Mouse (Mus musculus) testis, postnatal 10 days (tissue): Measurements from ENCODE around the gene Ncs1.

ENCODE experiments used
- DNase-seq: peaks from one replicate; pipeline ENCODE4 v3.0.0; 2021; ENCODE audit warnings: low spot score

The Ncs1 gene

GRCm38 (mm10) chr2:31245491-31246141 lies at the start of gene Ncs1:
Ncs1 (plus strand) TSS chr2:31245823.
- peak; percentile 77 for DNase-seq

- no peak for DNase-seq
Measured at GRCm38 (mm10) chr2:31198621-31199020, 47.0 kb upstream of the Ncs1 start.

GRCm38 (mm10) chr2:31200051-31200450 lies 45.6 kb upstream of the Ncs1 start:
- DNase-seq, result no peak

GRCm38 (mm10) chr2:31201851-31202250 lies 43.8 kb upstream of the Ncs1 start:
- DNase-seq, result no peak

GRCm38 (mm10) chr2:31202357-31202756 lies 43.3 kb upstream of the Ncs1 start:
- DNase-seq, result no peak

GRCm38 (mm10) chr2:31202956-31203355 lies 42.7 kb upstream of the Ncs1 start:
- DNase-seq, result no peak

GRCm38 (mm10) chr2:31204677-31205076 lies 40.9 kb upstream of the Ncs1 start:
- no peak for DNase-seq

GRCm38 (mm10) chr2:31206211-31206610 lies 39.4 kb upstream of the Ncs1 start:
- DNase-seq, result no peak

- no peak for DNase-seq
Measured at GRCm38 (mm10) chr2:31206882-31207281, 38.7 kb upstream of the Ncs1 start.

GRCm38 (mm10) chr2:31208544-31209142 lies 37.0 kb upstream of the Ncs1 start:
- no peak for DNase-seq

- DNase-seq, result no peak
Measured at GRCm38 (mm10) chr2:31209525-31209924, 36.1 kb upstream of the Ncs1 start.

- no peak for DNase-seq
Measured at GRCm38 (mm10) chr2:31210144-31210847, 35.3 kb upstream of the Ncs1 start.

- no peak for DNase-seq
Measured at GRCm38 (mm10) chr2:31211204-31211603, 34.4 kb upstream of the Ncs1 start.

- no peak for DNase-seq
Measured at GRCm38 (mm10) chr2:31214211-31214796, 31.3 kb upstream of the Ncs1 start.

GRCm38 (mm10) chr2:31218611-31219010 lies 27.0 kb upstream of the Ncs1 start:
- no peak for DNase-seq

- no peak for DNase-seq
Measured at GRCm38 (mm10) chr2:31219470-31219869, 26.2 kb upstream of the Ncs1 start.

- DNase-seq, result no peak
Measured at GRCm38 (mm10) chr2:31220844-31221243, 24.8 kb upstream of the Ncs1 start.

- DNase-seq, result no peak
Measured at GRCm38 (mm10) chr2:31221582-31221981, 24.0 kb upstream of the Ncs1 start.

- DNase-seq, result no peak
Measured at GRCm38 (mm10) chr2:31228768-31229311, 16.8 kb upstream of the Ncs1 start.

- no peak for DNase-seq
Measured at GRCm38 (mm10) chr2:31239203-31239696, 6.4 kb upstream of the Ncs1 start.

GRCm38 (mm10) chr2:31239833-31240232 lies 5.8 kb upstream of the Ncs1 start:
- no peak for DNase-seq

- DNase-seq, result no peak
Measured at GRCm38 (mm10) chr2:31241639-31242038, 4.0 kb upstream of the Ncs1 start.
